Mouse (Mus musculus): Measurements from ENCODE around the gene Sap25.

The Sap25 gene

DNA sequence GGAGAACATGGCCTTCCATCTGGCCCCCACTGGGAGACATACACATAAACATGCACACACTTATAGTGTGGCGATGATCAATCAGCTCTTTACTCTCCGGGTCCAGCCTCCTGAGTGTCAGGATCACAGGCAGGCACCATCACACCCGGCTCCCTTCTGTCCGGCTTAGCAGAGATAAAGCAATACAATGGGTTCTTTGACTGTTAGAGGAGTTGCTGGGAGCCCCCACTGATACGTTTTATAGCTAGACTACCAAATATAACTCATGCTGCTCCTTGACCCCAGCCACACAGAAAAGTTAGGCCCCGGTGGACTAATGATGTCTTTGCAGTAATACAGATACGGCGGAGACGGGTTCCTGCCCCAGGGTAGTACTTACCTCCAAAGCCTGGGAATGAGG is 21.9 kb downstream of the Sap25 start:
- DNase-seq (ENCODE audit: low read depth): no peak

DNA sequence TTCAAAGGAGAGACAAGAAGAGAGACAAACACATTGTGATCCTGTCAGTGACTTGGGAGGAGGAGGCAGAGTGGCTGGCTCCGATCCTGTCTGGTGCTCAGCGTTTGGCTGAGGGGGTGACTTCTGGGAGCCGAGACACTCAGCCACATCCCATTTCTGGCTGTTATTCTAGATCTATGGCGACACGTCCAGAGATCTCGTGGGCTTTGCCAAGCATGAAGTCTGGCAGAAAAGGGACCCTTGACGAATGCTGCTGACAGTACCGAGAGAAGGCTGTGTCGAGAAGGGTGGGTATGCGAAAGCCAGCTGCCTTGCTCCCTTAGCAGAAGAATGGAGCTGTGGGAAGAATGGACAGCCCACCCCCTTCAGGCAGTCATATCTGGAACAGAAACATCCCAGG is 27.8 kb downstream of the Sap25 start:
- DNase-seq (ENCODE audit: low read depth): no peak

DNA sequence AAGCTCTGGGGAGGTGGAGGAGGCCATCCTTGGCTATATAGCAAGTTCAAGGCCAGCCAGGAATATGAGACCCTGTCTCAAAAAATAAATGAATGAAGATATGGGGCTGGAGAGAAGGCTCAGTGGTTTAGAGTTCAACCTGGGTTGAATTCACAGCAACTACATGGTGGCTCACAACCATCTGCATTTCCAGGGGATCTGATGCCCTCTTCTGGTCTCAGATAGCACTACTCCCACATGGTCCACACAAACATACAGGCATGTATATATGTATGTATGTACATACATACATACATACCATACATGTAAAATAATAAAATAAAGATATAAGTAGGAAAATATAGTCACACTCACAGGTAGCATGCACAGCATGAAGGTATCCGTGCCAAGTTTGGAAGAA is 29.1 kb downstream of the Sap25 start:
- no peak for DNase-seq (ENCODE audit: low read depth)

DNA sequence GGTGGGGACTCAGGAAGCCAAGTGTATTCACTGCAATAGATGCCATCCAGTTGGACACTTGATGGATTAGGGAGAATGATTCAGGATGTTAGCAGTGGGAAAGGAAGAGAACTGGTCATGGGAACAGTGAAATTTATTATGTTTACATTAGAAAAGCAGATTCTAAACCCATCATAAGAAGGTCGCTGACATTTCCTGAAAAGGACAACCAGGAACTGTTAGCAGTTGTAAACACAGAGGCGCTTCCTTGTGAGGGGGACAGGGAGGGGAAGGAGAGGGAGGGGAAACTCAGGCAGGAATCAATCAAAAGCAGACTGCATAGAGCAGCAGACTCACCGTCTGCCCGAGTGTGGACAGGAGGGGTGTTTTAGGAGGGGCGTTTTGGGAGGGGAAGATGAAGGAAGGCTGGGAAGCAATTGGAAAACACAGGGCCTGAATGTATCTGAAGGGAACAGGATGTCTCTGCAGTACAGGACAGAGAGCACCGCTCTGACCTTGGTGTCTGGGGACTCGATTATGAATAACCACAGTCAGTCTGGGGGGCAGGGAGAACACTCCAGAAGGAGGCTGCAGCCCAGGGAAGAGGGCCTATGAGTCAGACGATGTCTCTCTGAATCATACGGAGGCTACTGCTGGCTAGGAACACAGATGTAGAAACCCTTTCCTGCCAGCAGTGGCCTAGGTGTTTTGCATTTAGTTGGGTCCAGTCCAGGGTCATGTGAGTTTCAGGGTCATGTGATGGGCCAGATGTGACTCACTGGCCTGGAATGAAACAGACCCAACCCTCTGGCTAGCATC is 30.5 kb downstream of the Sap25 start:
- DNase-seq (ENCODE audit: low read depth): no peak

- DNase-seq (ENCODE audit: low read depth): no peak
These were observed 31.2 kb downstream of the Sap25 start for GRCm38 (mm10) chr5:137672361-137672760.

DNA sequence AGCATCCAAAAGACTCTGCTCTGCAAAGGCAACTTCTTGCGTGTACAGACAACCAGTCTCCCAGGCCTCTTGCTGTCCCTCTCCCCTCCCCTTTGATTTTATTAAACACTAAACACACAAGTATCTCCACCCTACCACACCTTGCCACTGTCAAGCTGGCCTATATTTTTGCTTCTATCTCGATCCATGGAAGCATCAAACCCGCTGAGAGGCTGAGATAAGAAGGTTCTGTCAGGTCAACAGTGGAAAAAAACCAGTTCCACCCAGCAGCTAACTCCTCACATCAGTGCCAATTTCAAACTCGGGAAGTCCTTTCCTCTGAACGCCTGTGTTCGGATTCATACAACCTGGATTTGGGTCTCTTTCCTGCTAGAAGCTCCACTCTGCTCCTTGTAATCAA is 31.9 kb downstream of the Sap25 start:
- DNase-seq (ENCODE audit: low read depth): peak; percentile 75

DNA sequence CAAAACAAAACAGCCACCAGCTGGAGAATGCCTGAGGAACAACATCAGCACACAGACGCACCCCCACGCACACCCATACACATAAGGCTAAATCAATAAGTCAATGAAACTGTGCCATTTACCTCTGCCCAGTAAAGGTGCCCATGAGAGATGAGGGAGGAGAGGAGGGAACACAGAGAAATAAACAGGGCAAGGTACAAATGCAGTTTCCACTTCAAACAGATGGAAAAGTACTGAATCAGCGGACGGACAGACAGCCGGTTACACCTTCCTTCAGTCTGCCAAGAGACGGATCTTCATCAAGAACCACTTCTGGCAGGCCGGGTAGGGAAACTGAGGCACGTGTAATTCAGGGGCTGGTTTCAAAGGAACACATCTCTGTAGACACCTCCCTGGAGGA is 33.7 kb downstream of the Sap25 start:
- DNase-seq (ENCODE audit: low read depth): no peak

- DNase-seq (ENCODE audit: low read depth): no peak
These were observed 36.7 kb downstream of the Sap25 start for GRCm38 (mm10) chr5:137677859-137678258.

DNA sequence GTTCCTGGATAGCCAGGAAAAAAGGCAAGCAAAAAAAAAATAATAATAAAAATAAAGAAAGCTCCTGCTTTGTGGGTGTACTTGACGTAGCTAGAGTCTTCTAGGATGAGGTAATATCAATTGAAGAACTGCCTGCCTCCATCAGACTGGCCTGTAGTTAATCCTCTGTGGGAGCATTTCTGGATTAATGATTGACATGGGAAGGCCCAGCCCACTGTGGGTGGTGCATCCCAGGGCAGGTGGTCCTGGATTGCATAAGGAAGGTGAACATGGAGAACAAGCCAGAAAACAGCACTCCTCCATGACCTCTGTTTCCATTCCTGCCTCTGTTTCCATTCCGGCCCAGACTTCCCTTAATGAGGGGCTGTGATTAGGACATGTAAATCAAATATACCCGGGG is 37.6 kb downstream of the Sap25 start:
- DNase-seq (ENCODE audit: low read depth): no peak

DNA sequence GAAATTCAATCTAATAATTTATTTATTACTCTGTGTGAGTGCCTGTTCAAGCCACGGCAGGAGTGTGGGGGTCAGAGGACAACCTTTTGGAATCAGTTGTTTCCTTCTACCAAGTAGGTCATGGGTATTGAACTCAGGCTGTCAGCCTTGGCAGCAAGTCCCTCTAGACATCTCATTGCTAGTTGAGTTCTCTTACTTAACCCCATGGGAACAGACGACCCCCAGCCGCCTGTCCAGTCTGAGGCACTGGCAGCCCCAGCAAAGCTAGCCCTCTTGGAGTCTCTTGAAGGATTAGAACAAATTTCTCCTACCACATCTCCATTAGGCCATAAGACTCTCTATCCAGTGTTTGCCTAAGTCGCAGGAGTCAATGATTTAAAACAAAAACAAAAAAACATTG is 38.6 kb downstream of the Sap25 start:
- DNase-seq (ENCODE audit: low read depth): no peak

DNA sequence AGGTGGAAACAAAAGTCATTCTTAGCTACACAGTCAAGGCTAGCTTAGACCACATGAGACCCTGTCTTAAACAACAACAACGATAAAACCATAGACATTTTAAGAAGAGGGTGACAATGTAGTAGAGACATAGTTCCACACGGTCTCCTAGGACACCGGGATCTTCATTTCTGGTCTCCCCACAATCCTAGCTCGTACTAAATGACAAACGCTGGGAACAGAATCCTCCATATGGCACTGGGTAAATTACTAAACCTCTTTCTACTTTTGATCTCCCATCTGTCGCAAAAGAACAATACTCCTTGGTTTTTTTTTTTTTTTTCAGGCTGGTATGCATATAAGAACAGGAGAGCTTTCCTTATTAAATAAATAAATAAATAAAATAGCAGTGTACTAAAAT is 41.4 kb downstream of the Sap25 start:
- no peak for DNase-seq (ENCODE audit: low read depth)

GRCm38 (mm10) chr5:137683388-137684293 is 42.5 kb downstream of the Sap25 start:
- no peak for DNase-seq (ENCODE audit: low read depth)

DNA sequence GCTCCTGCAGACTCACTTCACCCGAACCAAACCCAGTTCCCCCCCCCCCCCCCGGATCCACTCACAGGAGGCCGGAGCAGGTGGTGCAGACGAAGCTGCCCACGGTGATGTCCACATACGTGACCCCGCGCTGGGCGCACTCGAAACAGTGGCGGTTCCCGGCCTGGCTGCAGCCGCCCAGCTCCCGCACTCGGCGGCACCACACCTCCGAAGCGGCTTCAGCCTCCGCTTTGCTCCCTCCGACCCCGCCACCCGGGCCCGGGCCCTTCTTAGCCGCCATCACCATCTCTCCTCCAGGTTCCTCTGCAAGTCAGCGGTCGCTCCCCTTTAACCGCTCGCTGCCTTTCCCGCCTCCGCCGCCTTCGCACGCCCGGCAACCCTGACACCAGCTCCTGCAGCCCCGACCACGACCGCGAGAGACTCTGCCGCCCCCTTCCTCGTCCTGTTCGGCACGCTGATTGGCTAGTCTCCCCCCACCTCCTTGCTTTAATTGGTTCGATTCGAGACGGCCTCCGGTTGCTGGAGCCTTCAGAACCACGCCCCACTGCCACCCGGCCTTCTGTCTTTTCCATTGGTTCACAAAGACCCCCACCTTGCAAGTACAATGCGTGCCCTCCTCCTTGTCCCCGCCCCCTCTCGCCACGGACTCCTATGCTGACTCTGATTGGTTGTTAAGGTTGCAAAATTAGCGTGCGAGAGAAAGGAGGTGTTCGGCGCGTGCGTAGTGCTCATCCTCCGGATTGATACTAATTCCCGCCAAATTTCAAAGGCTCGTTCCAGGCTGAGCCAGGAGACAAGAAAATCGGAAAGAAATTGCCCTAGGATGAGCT is 43.4 kb downstream of the Sap25 start, which contains the start of gene Agfg2:
TSS of gene Agfg2 (minus strand) at position 433 of the 830 bp plus-strand sequence.
- DNase-seq (ENCODE audit: low read depth): peak; percentile 100

DNA sequence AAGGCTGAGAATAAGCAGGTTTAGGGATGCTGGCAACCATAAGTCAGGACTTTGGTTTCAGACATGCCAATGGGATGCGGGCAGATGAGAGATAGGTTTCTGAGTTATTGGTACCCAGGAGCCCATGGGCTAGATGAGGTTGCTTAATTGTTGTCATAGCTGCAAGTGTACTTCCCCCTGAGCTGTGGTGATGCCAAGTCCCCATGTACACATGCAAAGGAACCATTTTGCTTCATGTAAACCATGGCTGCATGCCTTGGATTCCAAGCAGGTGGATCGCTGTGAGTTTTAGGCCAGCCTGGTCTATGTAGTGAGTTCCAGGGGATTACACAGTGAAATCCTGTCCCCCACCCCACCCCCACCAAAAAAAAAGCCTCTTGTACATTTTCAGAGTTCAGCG is 44.5 kb downstream of the Sap25 start:
- no peak for DNase-seq (ENCODE audit: low read depth)

DNA sequence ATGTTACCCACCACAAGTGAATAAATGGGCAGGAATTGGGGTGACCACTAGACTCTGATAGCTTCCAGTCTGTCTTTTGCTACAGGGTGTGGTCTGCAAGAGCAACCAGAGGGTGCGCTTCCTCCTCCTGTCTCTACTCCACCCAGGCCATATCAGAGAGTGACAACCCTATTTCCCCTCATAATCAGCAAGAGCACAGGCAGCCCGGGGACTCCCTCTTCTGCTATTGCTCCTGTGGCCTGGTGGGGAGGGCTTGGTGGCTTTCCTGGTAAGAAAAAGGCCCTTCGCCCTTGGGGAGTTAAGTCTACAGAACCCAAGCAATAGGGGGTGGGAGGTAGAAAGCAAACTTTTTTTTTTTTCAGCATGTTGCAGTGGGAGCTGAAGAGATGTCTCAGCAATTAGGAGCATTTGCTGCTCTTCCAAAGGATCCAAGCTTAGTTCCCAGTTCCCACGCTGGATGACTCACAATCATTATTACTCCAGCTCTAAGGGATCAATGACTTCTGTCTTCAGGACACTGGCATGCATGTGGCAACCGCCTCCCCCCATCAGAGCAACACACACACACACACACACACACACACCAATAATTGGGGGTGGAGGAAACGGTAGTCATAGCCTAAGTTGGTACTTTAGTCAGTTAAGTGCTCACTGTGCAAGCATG is 45.1 kb downstream of the Sap25 start:
- DNase-seq (ENCODE audit: low read depth): peak; percentile 89

- no peak for DNase-seq (ENCODE audit: low read depth)
These were observed 48.8 kb downstream of the Sap25 start for GRCm38 (mm10) chr5:137689974-137690373.

- DNase-seq (ENCODE audit: low read depth): no peak
These were observed 49.4 kb downstream of the Sap25 start for GRCm38 (mm10) chr5:137690531-137690930.

DNA sequence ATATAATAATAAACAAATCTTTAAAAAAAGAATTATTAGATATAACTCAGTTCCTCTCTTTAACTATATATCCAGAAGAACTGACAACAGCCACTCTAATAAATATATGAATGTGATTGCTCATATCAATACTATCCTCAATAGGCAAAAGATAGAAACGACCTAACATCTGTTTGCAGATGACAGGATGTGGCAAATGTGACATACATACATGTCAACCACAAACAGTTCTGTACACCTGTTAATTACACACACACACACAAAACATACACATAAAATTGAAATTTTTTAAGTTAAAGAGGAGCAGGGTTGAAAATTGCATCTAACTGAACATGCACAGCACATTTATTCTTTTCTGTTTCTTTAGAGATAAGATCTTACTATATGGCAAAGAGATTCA is 50.7 kb downstream of the Sap25 start:
- no peak for DNase-seq (ENCODE audit: low read depth)
